Mouse (Mus musculus) kidney, adult 2 months (tissue): ENCODE results near the gene 2810408A11Rik.

Experiments used
- CTCF ChIP-seq: fragments of 200-500 bp; conservative IDR thresholded peaks from 2 replicates; pipeline ENCODE4 v1.5.1; 2011; ENCODE audit warnings: low read depth, mild to moderate bottlenecking, control low read depth, low read length, moderate library complexity, mixed read lengths; ENCODE audit not compliant: insufficient read depth, insufficient read length
- POLR2A ChIP-seq: fragments of 200-500 bp; IDR thresholded peaks from one replicate; pipeline ENCODE4 v1.6.1; 2011; ENCODE audit warnings: low read depth, low read length, control low read depth

DNA sequence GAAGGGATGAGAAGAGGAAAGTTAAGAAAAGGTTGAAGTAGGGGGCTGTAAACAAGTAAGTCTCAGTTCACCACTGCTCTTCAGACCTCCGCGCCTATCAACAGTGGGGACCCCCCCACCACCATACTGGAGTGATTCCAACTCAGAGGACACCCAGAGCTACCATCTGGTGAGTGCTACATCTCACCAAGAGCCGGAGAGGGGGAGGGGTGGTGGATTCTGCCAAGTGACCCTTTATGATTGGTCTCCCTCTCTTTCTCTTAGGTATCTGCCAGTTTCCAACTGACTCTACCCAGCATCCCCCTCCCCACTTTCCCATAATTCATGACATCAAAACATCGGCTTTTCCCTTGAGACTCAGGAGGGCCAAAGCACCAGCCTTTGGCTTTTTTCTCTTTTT is 40.2 kb upstream of the 2810408A11Rik start:
- TF ChIP-seq CTCF (no peak), POLR2A (no peak)
